Mouse (Mus musculus): ENCODE results near the gene Sec14l3.

DNA sequence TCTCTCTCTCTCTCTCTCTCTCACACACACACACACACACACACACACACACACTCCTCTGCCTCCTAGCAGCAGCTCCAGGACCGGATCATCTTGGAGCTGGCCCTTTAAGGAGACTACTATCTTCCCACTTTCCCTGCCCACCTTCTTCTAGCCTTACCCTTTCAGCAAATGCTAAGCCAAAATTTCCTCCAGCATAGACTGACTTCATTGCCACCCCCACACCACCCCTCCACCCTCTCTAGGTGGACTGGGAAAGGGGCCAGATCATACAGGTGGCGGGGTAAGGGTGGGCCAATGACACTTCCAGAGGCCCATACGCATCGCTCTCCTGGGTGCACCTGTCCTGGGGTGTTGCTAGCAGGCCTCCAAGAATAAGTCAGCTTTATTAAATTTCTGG is 50.8 kb downstream of the Sec14l3 start:
- TF ChIP-seq CTCF (IDR thresholded peaks at IDR 0.05; ENCODE audit: control insufficient read depth, insufficient read depth, insufficient read length) = no peak
- TF ChIP-seq MAX (IDR thresholded peaks at IDR 0.05) = no peak
- TF ChIP-seq MYOD1 (IDR thresholded peaks at IDR 0.05; ENCODE audit: control insufficient read depth, insufficient read length, low read depth) = no peak
- no peak for TF ChIP-seq CEBPB (IDR thresholded peaks at IDR 0.05; ENCODE audit: low read depth)
- no peak for TF ChIP-seq USF1 (IDR thresholded peaks at IDR 0.05; ENCODE audit: low read depth)
- no peak for TF ChIP-seq MYOG (IDR thresholded peaks at IDR 0.05; ENCODE audit: control insufficient read depth, extremely low read depth, insufficient read length)

Measured in C2C12 (cell line).